Mouse (Mus musculus): Measurements from ENCODE around the gene Fras1.

DNA sequence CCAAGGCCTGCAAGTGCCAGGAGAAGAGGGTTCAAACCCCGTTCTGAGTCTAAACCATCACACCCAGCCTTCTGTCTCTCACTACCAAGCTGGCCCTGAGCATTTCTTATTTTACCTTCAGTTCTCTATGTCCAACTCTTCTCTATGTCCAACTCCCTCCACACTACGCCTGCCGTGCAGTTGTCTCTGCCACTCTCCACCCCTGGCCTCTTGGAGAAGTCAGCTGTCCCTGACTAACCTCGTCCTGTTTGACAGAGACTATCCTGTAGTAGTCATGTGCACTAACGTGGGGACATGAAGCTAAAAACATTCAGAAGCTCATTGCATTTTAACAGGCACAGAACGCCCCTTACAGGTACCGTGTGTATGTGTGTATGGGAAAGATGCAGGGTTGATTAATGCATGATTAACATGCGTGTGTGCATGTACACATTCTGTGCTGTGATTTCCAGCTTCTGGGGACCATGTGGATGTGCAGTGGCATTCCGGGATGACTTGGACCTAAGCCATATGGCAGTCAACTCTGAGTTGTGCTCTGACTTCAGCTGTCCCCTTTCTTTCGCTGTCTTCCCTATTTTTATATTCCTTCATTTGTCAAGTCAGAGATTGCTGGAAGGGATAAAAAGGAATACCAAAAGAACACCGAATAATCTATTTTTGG, 16.3 kb downstream of the Fras1 start:
- TF ChIP-seq CTCF (IDR thresholded peaks at IDR 0.05; ENCODE audit: insufficient read depth, low read depth, low read length) (no peak), POLR2A (IDR thresholded peaks at IDR 0.05; ENCODE audit: insufficient read depth, low read depth, low read length) (no peak)

Data from olfactory bulb, adult 2 months (tissue).